Mouse (Mus musculus) lung, adult 2 months (tissue): Measurements from ENCODE around the gene Dusp23. TPM values are rescaled to one million over a fixed set of nuclear protein-coding genes. Genes with fewer than 3 reads are reported as not detected.

ENCODE experiments used
- DNase-seq: peaks from one replicate; pipeline ENCODE4 v3.0.0; 2022
- H3K4me1 ChIP-seq: fragments of 200-500 bp; 2 replicates; pipeline ENCODE4 v1.6.1; 2011; ENCODE audit warnings: low read length; ENCODE audit not compliant: control insufficient read depth, insufficient read depth
- H3K4me3 ChIP-seq: fragments of 200-500 bp; replicated peaks from 2 replicates; pipeline ENCODE3; 2011; ENCODE audit warnings: low read depth, mild to moderate bottlenecking, control low read depth, low read length; ENCODE audit errors: extremely low read depth
- CTCF ChIP-seq: fragments of 200-500 bp; IDR thresholded peaks from 2 replicates; pipeline ENCODE4 v1.5.1; 2011; ENCODE audit warnings: mild to moderate bottlenecking, low read length, control low read depth; ENCODE audit not compliant: insufficient read depth
- POLR2A ChIP-seq: fragments of 200-500 bp; IDR thresholded peaks from 2 replicates; pipeline ENCODE4 v1.6.1; 2011; ENCODE audit warnings: low read depth, mild to moderate bottlenecking, control low read depth, low read length, borderline replicate concordance; ENCODE audit errors: extremely low read depth
- WGBS: fragments of 180-500 bp; shearing (Covaris S2); methylation state at CpG from one replicate; pipeline ENCODE4 v1.1.7; 2018; 5-methylcytosine and 5-hydroxymethylcytosine counted together
- polyA plus RNA-seq: library from polyadenylated mRNA; depleted of rRNA; stranded (reverse); fragments of >200 nt; gene quantifications from 2 replicates; pipeline ENCODE4 v1.2.3, GENCODE M21; 2012; rRNA removed

The Dusp23 gene
- polyA plus RNA-seq, 1 experiment, result 29.6 TPM

DNA sequence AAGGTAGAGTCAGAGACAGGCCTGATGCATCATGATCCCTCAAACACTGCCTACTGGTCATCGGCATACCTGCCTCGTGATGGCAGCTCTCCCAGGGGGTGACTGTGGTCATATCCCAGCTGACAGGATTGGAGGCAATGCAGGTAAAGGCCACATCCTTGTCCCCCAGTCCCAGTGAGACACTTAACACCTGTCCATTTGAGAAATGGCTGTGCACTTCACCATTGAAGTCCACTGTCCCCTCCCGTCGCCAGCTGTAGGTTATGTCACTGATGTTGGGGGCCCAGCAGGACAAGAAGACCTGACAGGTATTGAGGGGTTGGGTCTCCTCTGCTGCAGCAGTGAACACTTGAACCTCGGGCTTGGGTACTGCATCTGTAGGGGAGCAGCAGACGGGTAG, 48.5 kb downstream of the Dusp23 start:
- no peaks in the 10 kb centered on the region for H3K4me1 ChIP-seq
- no peak for TF ChIP-seq POLR2A
- TF ChIP-seq CTCF, result no peak
- H3K4me3 ChIP-seq, result no peak overlapping the region
- no peak for DNase-seq
- 90% methylated on average over 6 of the region's 6 CpGs for WGBS

DNA sequence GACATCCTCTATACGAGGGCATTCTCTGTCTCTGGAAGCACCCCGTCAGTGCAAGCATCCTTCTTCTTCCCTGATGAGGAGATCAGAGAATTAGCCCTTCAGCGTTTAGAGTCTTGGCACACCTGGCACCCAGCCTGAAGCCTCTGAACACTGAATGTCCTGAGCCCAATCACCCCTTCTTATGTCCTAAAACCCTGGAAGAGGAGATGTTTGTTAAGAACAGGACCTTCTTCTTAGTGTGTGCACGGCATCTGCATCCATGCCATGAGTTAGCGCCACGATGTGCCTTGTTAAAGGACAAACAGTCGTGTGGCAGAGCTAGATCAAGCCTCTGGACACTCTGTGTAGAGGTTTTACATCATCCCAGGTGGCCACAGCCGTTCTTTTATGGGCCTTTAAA, 50.3 kb downstream of the Dusp23 start:
- Histone ChIP-seq H3K4me1 (no peaks in the 10 kb centered on the region), H3K4me3 (no peak overlapping the region)
- 83% methylated on average over 8 of the region's 8 CpGs for WGBS
- no peak for DNase-seq
- TF ChIP-seq CTCF (no peak), POLR2A (no peak)

Other genes with a start within 250 kb of the Dusp23 start
- 10.6 and 15.2 TPM in 2 replicates for gene Slamf9, start 157.6 kb downstream of the Dusp23 start, polyA plus RNA-seq
- 11.1 and 11.8 TPM in 2 replicates for gene Igsf9, start 151.2 kb downstream of the Dusp23 start, polyA plus RNA-seq
- gene Tagln2, start 132.9 kb downstream of the Dusp23 start, polyA plus RNA-seq, result 585 and 594 TPM in 2 replicates
- 7.1 and 7.3 TPM in 2 replicates for gene Cfap45, start 112.2 kb downstream of the Dusp23 start, polyA plus RNA-seq
- 0.37 and 12.5 TPM in 2 replicates for gene Vsig8, start 77.0 kb downstream of the Dusp23 start, polyA plus RNA-seq
- 2.0 and 2.9 TPM in 2 replicates for gene Slamf8, start 42.4 kb downstream of the Dusp23 start, polyA plus RNA-seq
- not detected in 2 replicates for gene Fcrl6, start 30.4 kb downstream of the Dusp23 start, polyA plus RNA-seq
- gene Crp, start 65.1 kb upstream of the Dusp23 start, polyA plus RNA-seq, result not detected in 2 replicates